Mouse (Mus musculus): ENCODE data around the gene Ipo11. TPM values are rescaled to one million over a fixed set of nuclear protein-coding genes. Genes with fewer than 3 reads are reported as not detected.

Gene Ipo11
- polyA plus RNA-seq, 1 experiment from 2014 or later = 63.1 TPM

- no peaks in the 10 kb centered on the region for H3K9me3 ChIP-seq
- 90% methylated on average over 3 of the region's 3 CpGs for WGBS
- no peak overlapping the region for H3K27ac ChIP-seq (replicated peaks)
- H3K36me3 ChIP-seq = peaks cover 53% of the 10 kb centered on the region
- H3K4me2 ChIP-seq = no peak overlapping the region
- H3K4me3 ChIP-seq = no peak overlapping the region
- H3K4me1 ChIP-seq = peaks cover 16% of the 10 kb centered on the region
- ATAC-seq (ENCODE audit: extremely low read depth, insufficient number of reproducible peaks, low FRiP score, low TSS enrichment) = no peak
- no peak overlapping the region for H3K9ac ChIP-seq
- no peaks in the 10 kb centered on the region for H3K27me3 ChIP-seq (replicated peaks)
Observed at GRCm38 (mm10) chr13:106904637-106905036, 32.1 kb downstream of the Ipo11 start.

- H3K4me2 ChIP-seq = no peak overlapping the region
- no peak for ATAC-seq (ENCODE audit: extremely low read depth, insufficient number of reproducible peaks, low FRiP score, low TSS enrichment)
- no peak overlapping the region for H3K4me3 ChIP-seq
- no peak overlapping the region for H3K9ac ChIP-seq
- peaks cover 10% of the 10 kb centered on the region for H3K4me1 ChIP-seq
- H3K9me3 ChIP-seq = no peaks in the 10 kb centered on the region
- peaks cover 44% of the 10 kb centered on the region for H3K36me3 ChIP-seq
- WGBS = 90% methylated on average over 2 of the region's 2 CpGs
- no peaks in the 10 kb centered on the region for H3K27me3 ChIP-seq (replicated peaks)
- no peak overlapping the region for H3K27ac ChIP-seq (replicated peaks)
Observed at GRCm38 (mm10) chr13:106894284-106894683, 42.5 kb downstream of the Ipo11 start.

- H3K27ac ChIP-seq (replicated peaks) = no peak overlapping the region
- H3K9me3 ChIP-seq = no peaks in the 10 kb centered on the region
- H3K27me3 ChIP-seq (replicated peaks) = no peaks in the 10 kb centered on the region
- peaks cover 39% of the 10 kb centered on the region for H3K36me3 ChIP-seq
- no peak for ATAC-seq (ENCODE audit: extremely low read depth, insufficient number of reproducible peaks, low FRiP score, low TSS enrichment)
- H3K9ac ChIP-seq = no peak overlapping the region
- H3K4me2 ChIP-seq = no peak overlapping the region
- WGBS = 79% methylated on average over 5 of the region's 5 CpGs
- H3K4me1 ChIP-seq = peaks cover 12% of the 10 kb centered on the region
- no peak overlapping the region for H3K4me3 ChIP-seq
Observed at GRCm38 (mm10) chr13:106893701-106894100, 43.1 kb downstream of the Ipo11 start.

- Histone ChIP-seq H3K27me3 (replicated peaks) (no peaks in the 10 kb centered on the region), H3K9ac (no peak overlapping the region), H3K9me3 (no peaks in the 10 kb centered on the region), H3K27ac (replicated peaks) (no peak overlapping the region), H3K4me3 (no peak overlapping the region), H3K4me2 (no peak overlapping the region), H3K36me3 (peaks cover 40% of the 10 kb centered on the region), H3K4me1 (peaks cover 12% of the 10 kb centered on the region)
- no peak for ATAC-seq (ENCODE audit: extremely low read depth, insufficient number of reproducible peaks, low FRiP score, low TSS enrichment)
- 48% methylated on average over 9 of the region's 9 CpGs for WGBS
Observed at GRCm38 (mm10) chr13:106893196-106893595, 43.6 kb downstream of the Ipo11 start.

GRCm38 (mm10) chr13:106887364-106887763 is 49.4 kb downstream of the Ipo11 start:
- Histone ChIP-seq H3K4me3 (no peak overlapping the region), H3K36me3 (peaks cover 36% of the 10 kb centered on the region), H3K4me2 (no peak overlapping the region), H3K27me3 (replicated peaks) (no peaks in the 10 kb centered on the region), H3K27ac (replicated peaks) (no peak overlapping the region), H3K9ac (no peak overlapping the region), H3K9me3 (no peaks in the 10 kb centered on the region), H3K4me1 (peaks cover 8% of the 10 kb centered on the region)
- no peak for ATAC-seq (ENCODE audit: extremely low read depth, insufficient number of reproducible peaks, low FRiP score, low TSS enrichment)
- 94% methylated on average over 2 of the region's 2 CpGs for WGBS

- Histone ChIP-seq H3K27me3 (replicated peaks) (no peaks in the 10 kb centered on the region), H3K9ac (no peak overlapping the region), H3K4me3 (no peak overlapping the region), H3K36me3 (peaks cover 49% of the 10 kb centered on the region), H3K9me3 (no peaks in the 10 kb centered on the region), H3K4me2 (no peak overlapping the region), H3K4me1 (peaks cover 2% of the 10 kb centered on the region; the same call in 1 of the 2 replicates), H3K27ac (replicated peaks) (no peak overlapping the region)
- 92% methylated on average over 4 of the region's 4 CpGs for WGBS
- no peak for ATAC-seq (ENCODE audit: extremely low read depth, insufficient number of reproducible peaks, low FRiP score, low TSS enrichment)
Observed at GRCm38 (mm10) chr13:106884249-106884648, 52.5 kb downstream of the Ipo11 start.

GRCm38 (mm10) chr13:106876278-106876677 is 60.5 kb downstream of the Ipo11 start:
- no peak overlapping the region for H3K27ac ChIP-seq (replicated peaks)
- 89% methylated on average over 1 of the region's 1 CpGs for WGBS
- H3K9me3 ChIP-seq = no peaks in the 10 kb centered on the region
- H3K9ac ChIP-seq = no peak overlapping the region
- H3K27me3 ChIP-seq (replicated peaks) = no peaks in the 10 kb centered on the region
- H3K4me2 ChIP-seq = no peak overlapping the region
- no peak for ATAC-seq (ENCODE audit: extremely low read depth, insufficient number of reproducible peaks, low FRiP score, low TSS enrichment)
- no peaks in the 10 kb centered on the region for H3K4me1 ChIP-seq
- no peak overlapping the region for H3K4me3 ChIP-seq
- H3K36me3 ChIP-seq = peaks cover 55% of the 10 kb centered on the region

- Histone ChIP-seq H3K4me2 (no peak overlapping the region), H3K27ac (replicated peaks) (no peak overlapping the region), H3K36me3 (peaks cover 51% of the 10 kb centered on the region), H3K4me1 (0 out of 2 replicates have a peak, but pooled peaks cover 4% of the 10 kb centered on the region), H3K27me3 (replicated peaks) (no peaks in the 10 kb centered on the region), H3K4me3 (no peak overlapping the region), H3K9ac (no peak overlapping the region), H3K9me3 (no peaks in the 10 kb centered on the region)
- no peak for ATAC-seq (ENCODE audit: extremely low read depth, insufficient number of reproducible peaks, low FRiP score, low TSS enrichment)
- WGBS = 30% methylated on average over 2 of the region's 2 CpGs
Observed at GRCm38 (mm10) chr13:106865547-106865946, 71.2 kb downstream of the Ipo11 start.

GRCm38 (mm10) chr13:106858779-106859178 is 78.0 kb downstream of the Ipo11 start:
- no peak for ATAC-seq (ENCODE audit: extremely low read depth, insufficient number of reproducible peaks, low FRiP score, low TSS enrichment)
- Histone ChIP-seq H3K36me3 (peaks cover 44% of the 10 kb centered on the region), H3K4me2 (no peak overlapping the region), H3K4me3 (no peak overlapping the region), H3K9me3 (no peaks in the 10 kb centered on the region), H3K27me3 (replicated peaks) (no peaks in the 10 kb centered on the region), H3K9ac (no peak overlapping the region), H3K27ac (replicated peaks) (no peak overlapping the region), H3K4me1 (no peaks in the 10 kb centered on the region)
- 82% methylated on average over 5 of the region's 5 CpGs for WGBS

GRCm38 (mm10) chr13:106856556-106856955 is 80.2 kb downstream of the Ipo11 start:
- 94% methylated on average over 3 of the region's 3 CpGs for WGBS
- no peak for ATAC-seq (ENCODE audit: extremely low read depth, insufficient number of reproducible peaks, low FRiP score, low TSS enrichment)

GRCm38 (mm10) chr13:106847534-106847933 is 89.2 kb downstream of the Ipo11 start:
- Histone ChIP-seq H3K27me3 (replicated peaks) (no peaks in the 10 kb centered on the region), H3K9me3 (no peaks in the 10 kb centered on the region), H3K9ac (no peak overlapping the region), H3K36me3 (peaks cover 13% of the 10 kb centered on the region; the same call in 1 of the 2 replicates), H3K4me1 (peaks cover 11% of the 10 kb centered on the region), H3K4me2 (no peak overlapping the region), H3K4me3 (no peak overlapping the region), H3K27ac (replicated peaks) (no peak overlapping the region)
- ATAC-seq (ENCODE audit: extremely low read depth, insufficient number of reproducible peaks, low FRiP score, low TSS enrichment) = no peak

More at GRCm38 (mm10) chr13:106856556-106856955, 80.2 kb downstream of the Ipo11 start:
- H3K4me3 ChIP-seq = no peak overlapping the region
- H3K4me1 ChIP-seq = no peaks in the 10 kb centered on the region
- H3K9me3 ChIP-seq = no peaks in the 10 kb centered on the region
- H3K4me2 ChIP-seq = no peak overlapping the region
- peaks cover 33% of the 10 kb centered on the region for H3K36me3 ChIP-seq
- H3K27me3 ChIP-seq (replicated peaks) = no peaks in the 10 kb centered on the region
- H3K9ac ChIP-seq = no peak overlapping the region
- H3K27ac ChIP-seq (replicated peaks) = no peak overlapping the region

- no peaks in the 10 kb centered on the region for H3K9me3 ChIP-seq
- ATAC-seq (ENCODE audit: extremely low read depth, insufficient number of reproducible peaks, low FRiP score, low TSS enrichment) = no peak
- H3K27me3 ChIP-seq (replicated peaks) = no peaks in the 10 kb centered on the region
- no peak overlapping the region for H3K9ac ChIP-seq
- WGBS = 31% methylated on average over 3 of the region's 3 CpGs
- H3K36me3 ChIP-seq = peaks cover 22% of the 10 kb centered on the region
- H3K4me3 ChIP-seq = no peak overlapping the region
- H3K4me1 ChIP-seq = peaks cover 11% of the 10 kb centered on the region
- 0 out of 2 replicates have a peak overlapping the region, but pooled peaks have one; percentile 17 for H3K27ac ChIP-seq (replicated peaks)
- no peak overlapping the region for H3K4me2 ChIP-seq
Observed at GRCm38 (mm10) chr13:106844928-106845327, 91.8 kb downstream of the Ipo11 start.
